Mouse (Mus musculus) C2C12 (cell line): ENCODE results near the gene Il17rb.

Source experiments
- CEBPB ChIP-seq: IDR thresholded peaks from one replicate; pipeline ENCODE4 v1.6.1; 2011; ENCODE audit warnings: low read depth, mild to moderate bottlenecking, control low read depth, moderate library complexity
- CTCF ChIP-seq: IDR thresholded peaks from one replicate; pipeline ENCODE4 v1.5.1; 2011; ENCODE audit not compliant: control insufficient read depth, insufficient read depth, insufficient read length
- FOSL1 ChIP-seq: IDR thresholded peaks from one replicate; pipeline ENCODE4 v1.8.0; 2011; ENCODE audit warnings: mild to moderate bottlenecking, low read length; ENCODE audit not compliant: poor library complexity, insufficient read depth, severe bottlenecking
- MYOD1 ChIP-seq: IDR thresholded peaks from one replicate; pipeline ENCODE4 v1.6.1; 2011; ENCODE audit warnings: low read depth; ENCODE audit not compliant: control insufficient read depth, insufficient read length
- MYOG ChIP-seq: IDR thresholded peaks from one replicate; pipeline ENCODE4 v1.6.1; 2011; ENCODE audit not compliant: control insufficient read depth, insufficient read length; ENCODE audit errors: extremely low read depth
- USF1 ChIP-seq: IDR thresholded peaks from one replicate; pipeline ENCODE4 v1.6.1; 2011; ENCODE audit warnings: low read depth, mild to moderate bottlenecking, control low read depth, moderate library complexity

- TF ChIP-seq CTCF (no peak), MYOD1 (no peak), MYOG (no peak), USF1 (peak; percentile 71), CEBPB (no peak), FOSL1 (no peak)
Measured at GRCm38 (mm10) chr14:29968075-29968821, 40.4 kb downstream of the Il17rb start, which contains the start of gene Selenok.
